Mouse (Mus musculus) thymus, adult 2 months (tissue): ENCODE results near the gene Tusc2.

Experiments used
- CTCF ChIP-seq: fragments of 200-500 bp; IDR thresholded peaks from 2 replicates; pipeline ENCODE4 v1.5.1; 2012; ENCODE audit warnings: mild to moderate bottlenecking, control low read depth, low read length, moderate library complexity, borderline replicate concordance; ENCODE audit not compliant: control insufficient read depth, poor library complexity, insufficient read depth; ENCODE audit errors: extremely low read depth
- POLR2A ChIP-seq: fragments of 200-500 bp; IDR thresholded peaks from 2 replicates; pipeline ENCODE4 v1.6.1; 2012; ENCODE audit warnings: mild to moderate bottlenecking, low read length, control low read depth, moderate library complexity; ENCODE audit not compliant: control insufficient read depth, poor library complexity, insufficient read depth; ENCODE audit errors: extremely low read depth

DNA sequence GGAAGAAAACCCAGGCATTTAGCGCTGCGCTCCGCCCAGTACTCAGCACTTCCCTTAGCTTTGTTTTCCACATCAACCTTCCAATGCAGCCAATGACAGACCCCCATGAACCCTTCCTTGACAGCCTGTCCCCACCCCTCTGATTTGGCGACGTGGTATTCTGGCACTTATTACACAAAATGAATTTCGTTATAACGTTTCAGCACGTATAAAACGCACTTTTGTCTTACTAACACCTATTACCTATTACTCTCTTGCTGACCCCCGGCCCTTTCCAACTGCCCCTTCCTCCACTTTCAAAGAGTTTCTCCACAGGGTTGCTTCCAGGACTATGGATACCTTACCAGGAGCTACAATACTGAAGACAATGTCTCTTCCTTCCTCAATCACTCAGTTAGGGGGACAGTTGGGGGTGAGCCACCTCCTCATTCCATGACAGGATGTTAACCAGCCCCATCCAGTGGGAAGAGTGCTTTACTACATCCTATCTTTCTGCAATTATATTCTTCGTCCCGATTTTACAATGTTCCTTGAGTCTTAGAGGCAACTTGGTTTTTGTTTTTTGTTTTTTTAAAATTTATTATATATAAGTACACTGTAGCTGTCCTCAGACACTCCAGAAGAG, 50.0 kb downstream of the Tusc2 start:
- TF ChIP-seq CTCF (no peak), POLR2A (no peak)
